Mouse (Mus musculus): Measurements from ENCODE around the gene Gtse1.
A peak's percentile ranks its signal among the peaks of the same experiment; 100 is the strongest.
"Not testable (repeated sequence)": the region's sequence is repeated elsewhere in the genome, so short reads cannot be mapped to it uniquely, and the experiment has no call there.

The Gtse1 gene

DNA sequence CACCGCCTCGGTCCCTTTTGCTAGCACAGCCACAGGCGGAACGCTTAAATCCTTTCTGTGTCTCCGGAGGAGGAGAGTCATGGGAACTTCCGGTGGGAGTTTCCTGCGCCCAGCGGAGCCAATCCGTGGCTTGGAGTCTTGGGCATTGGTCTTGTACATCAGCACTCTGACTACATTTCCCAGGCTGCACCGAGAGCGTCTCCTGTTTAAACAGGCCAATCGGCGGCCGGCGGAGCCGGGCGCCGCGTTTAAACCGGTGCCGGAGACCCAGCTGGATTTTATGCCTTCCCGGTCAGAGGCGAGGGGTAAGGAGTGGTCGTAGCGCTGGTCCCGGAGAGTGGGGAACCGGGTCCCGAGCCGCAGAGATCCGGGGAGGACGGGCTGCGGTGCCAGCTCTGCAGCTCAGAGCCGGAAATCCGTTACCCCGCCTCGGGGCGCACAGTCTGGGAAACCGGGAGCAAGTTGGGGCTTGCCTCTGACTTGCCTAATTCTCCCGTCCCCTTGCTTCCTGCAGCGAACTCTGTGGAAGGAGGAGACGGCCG, at the start of gene Gtse1:
Gtse1 (plus strand) TSS at position 256 of the 542 bp plus-strand sequence.
- DNase-seq (ENCODE audit: low spot score) = peak; percentile 91

DNA sequence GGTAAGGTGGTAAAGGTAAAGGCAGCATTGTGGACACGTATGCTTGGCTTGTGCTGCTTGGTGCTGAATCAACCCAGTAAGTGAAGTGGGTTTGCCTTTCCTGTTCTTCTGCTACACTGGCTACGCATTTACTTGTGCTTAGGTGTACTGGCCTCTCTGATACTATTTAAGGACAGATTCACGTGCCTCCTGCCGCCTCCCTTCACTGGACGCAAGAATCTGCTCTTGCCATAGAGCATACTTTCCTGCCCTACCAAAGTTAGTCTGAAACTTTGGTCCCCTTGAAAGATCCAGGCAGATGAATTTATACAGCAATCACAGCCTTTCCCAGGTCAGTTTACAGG, 49.1 kb upstream of the Gtse1 start:
- no peak for DNase-seq (ENCODE audit: low spot score)

DNA sequence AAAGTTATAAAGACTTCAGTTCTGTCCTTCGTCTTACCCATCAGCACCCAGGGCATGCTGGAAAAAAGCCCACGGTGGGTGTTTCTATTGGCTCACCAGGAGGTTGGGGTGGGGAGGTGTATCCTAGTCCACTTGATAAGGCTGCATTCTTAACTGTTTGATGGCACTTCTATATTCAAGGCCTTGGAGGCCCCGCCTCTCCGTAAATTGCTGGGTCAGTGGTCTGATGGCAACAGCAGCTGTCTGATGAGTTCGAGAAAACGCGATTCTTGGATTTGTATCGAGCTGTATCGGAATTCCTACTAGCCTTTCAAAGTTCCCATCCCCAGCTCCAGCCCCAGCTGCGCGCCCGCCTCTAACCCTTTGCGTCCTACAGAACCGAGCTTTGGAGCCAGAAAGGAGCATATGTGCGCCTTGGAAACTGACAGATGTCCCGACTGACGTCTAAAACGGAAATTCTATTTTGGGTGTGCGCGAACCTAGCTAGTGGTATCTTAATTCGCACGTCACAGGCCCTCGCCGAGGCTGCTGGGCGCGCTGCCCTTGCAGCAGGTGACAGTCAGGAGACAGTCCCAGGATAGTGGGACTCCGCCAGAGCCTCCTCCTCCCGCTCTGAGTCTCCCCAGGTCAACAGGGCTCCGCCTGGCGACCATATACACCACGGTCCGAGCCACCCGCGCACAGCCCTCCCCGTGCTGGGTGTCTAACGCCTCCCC, 48.6 kb upstream of the Gtse1 start:
- peak; percentile 48 for DNase-seq (ENCODE audit: low spot score)

DNA sequence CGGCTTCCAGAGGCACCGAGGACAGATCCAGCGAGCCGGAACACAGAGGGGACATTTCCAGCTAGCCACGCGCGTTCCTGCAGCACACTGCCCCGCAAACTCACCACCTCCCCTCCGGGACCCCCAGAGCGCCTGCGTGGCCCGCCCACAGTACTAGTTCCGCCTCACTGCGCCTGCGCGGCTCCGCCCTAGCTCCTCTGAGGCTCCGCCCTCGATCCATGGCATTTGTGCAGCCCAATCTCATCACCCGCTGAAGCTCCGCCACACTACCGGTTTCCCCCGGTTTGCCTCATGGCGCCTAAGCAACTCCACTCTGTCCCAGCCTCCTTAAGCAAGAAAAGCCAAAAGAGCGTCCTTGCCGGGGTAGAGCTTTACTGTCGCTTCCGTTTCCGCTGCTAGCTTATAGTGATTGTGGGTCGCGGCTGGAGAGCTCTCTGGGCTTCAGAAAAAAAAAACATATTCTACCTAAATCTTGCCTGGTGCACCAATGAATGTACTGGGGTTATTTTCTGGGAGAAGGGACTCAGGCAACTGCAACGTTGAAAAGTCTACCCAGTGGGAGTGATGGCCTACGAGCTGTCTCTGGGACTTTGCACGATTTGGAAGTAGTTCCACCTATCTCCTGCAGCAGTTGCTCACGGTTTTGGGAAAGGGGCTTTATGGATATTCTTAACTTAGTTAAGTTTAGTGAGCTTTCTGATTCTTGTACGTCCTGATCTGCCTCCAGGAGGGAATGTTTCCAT, 47.8 kb upstream of the Gtse1 start, which contains the start of gene Cdpf1:
Cdpf1 (minus strand) TSS at position 163 of the 743 bp plus-strand sequence.
- peak; percentile 95 for DNase-seq (ENCODE audit: low spot score)

DNA sequence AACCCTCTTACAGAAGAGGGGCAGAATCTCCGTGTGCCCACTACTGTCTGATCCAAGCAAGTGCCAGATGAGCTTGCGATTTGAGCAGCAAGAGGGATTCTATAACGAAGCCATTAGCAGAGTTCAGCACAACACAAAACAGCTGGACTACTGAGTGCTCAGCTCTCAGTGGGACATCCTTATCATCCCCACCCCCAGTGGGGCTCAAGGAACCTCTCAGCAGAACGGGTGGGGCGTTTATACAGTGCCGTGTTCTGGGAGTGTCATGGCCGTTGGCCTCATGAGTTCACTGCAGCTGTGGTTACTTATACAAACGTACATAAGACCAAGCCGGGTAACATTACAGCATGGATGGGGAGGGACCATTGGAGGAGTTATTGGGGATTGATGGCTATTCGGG, 46.1 kb upstream of the Gtse1 start:
- no peak for DNase-seq (ENCODE audit: low spot score)

DNA sequence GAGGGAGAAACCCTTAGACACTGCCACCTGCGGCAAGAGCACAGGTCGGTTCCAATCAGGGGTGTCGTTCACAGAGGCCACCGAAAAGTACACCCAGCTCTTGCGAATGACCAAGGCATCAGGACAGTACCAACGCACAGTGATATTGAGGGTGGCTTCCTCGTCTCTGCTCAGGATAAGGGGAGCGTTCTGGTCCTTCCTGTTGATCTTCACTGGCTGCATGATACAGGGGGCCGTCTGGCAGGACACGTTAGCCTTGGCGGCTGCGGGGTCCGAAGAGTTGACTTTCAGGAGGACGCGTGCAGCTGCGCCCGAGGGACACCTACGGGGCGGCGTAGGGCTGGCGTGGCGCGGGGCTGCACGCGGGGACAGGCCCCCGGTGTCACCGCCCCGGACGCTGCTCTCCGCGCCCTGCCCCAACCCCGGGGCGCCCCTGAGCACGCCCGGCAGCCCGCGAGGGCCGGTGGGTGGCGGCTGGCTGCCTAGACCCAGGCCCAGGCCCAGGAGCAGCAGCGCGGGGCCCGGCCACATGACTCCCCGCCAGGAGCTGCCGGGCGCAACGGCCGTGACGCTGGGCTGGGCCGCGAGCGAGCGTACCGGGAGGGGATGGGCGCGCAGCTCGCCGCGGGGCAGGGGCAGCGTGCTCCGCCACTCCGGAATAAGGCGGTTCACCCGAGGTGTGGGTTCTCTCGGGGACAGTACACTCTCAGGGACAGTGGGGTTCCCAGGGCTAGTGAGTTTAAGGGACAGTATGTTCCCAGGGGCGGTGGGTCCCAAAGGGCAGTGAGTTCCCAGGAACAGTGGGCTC, 38.1 kb upstream of the Gtse1 start, which contains the start of gene Pkdrej:
Pkdrej (minus strand) TSS at position 532 of the 808 bp plus-strand sequence.
- DNase-seq (ENCODE audit: low spot score) = no peak

DNA sequence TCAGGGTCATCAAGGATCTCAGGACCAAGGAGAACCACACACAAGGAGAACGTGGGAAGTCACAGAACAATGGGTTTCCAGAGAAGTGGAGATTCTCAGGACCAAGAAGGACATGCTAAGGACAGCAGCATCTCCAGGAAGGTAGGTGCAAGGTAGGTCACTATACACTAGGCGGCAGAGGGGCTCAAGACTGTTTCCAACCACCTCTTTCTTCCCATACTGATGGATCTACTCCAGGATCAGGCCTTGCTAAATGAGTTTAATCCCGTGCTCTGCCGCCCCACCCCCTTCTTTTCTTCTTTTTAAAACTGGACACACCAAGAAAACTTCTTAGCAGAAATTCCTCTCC, 37.6 kb upstream of the Gtse1 start:
- DNase-seq (ENCODE audit: low spot score) = no peak

DNA sequence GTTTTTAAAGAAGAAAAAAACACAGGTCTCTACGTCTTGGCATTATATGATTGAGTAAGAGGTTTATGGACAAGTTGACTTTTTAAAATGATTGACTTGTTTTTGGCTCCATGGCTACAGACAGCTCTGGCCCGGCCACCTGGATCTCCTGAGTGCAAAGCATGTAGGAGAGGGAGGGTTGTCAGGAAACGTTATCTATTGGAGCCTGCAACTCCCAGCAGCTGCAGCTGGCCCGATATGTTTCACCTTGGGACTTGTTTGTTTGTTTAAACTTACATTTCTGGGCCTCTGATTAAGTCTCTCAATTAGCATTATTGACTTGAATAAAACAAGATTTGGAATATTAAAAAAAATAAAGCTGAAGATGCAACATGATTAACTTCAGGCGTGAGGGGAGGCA, 32.9 kb upstream of the Gtse1 start:
- DNase-seq (ENCODE audit: low spot score) = no peak

DNA sequence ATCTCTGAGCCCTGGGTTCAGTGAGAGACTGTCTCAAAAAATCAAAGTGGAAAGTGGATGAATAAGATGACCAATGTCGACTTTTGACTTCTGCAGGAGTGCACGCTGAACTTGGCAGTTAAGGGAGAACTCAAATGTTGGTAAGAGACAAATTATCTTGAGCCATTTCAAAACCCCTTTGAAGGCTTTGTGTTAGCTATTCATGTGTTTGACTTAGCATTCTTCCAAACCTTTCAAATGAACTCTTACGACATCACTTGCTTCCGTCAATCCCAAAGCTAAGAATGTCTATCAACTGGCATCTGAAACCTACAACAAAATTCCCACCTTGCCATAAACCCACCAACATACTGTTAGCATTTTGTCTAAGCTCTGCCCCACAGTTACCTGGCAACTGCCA, 31.5 kb upstream of the Gtse1 start:
- DNase-seq (ENCODE audit: low spot score) = no peak

DNA sequence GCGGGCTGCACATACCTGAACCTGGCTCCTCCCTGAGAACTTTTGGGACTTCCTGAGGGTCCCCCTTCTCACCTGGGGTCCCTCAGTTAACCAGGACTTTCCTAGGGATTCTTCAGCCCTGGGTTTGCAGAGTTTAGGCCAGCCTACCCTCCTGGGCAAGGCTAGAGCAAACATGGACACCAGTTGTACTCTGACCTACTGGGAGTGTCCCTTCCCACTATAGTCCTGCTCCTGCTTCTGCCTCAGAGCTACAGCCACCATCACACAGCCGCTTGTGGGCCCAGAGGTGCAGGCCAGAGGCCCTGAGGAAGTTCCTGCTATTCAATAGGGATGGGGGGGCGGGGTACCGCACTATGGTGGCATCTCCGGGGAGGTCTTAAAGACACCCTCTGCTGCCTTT, 30.1 kb upstream of the Gtse1 start:
- no peak for DNase-seq (ENCODE audit: low spot score)

DNA sequence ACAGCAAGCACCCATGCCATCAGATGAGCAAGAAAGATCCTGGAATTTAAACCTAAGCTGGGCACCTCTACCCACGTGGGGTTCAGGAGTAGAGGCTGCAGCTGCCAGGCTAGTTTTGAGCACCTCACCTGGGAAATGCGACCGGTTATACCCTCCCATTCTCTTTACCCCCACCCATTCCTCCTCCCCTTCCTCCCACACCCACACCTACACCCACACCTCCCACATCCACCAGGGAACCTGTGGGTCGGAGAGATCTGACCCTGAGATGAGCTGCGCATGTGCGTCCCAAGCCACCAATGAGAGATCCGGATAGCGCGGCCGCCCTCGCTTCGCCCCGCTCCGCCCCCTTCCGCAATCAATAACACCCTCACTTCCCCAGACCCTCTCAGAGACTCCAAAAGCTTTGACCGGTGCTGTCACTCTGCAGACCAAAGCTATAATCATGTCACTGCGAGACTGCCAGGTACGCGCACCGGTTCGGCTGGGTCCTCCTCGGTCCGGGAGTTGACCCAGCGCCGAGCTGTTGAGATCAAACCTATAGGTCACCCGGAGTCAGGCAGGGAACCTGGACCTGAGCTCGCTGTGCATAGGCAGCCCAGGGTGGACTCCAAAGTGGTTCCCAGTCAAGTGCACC, 27.5 kb upstream of the Gtse1 start, which contains the start of gene Ttc38:
Ttc38 (plus strand) TSS at position 353 of the 637 bp plus-strand sequence.
- peak; percentile 73 for DNase-seq (ENCODE audit: low spot score)

DNA sequence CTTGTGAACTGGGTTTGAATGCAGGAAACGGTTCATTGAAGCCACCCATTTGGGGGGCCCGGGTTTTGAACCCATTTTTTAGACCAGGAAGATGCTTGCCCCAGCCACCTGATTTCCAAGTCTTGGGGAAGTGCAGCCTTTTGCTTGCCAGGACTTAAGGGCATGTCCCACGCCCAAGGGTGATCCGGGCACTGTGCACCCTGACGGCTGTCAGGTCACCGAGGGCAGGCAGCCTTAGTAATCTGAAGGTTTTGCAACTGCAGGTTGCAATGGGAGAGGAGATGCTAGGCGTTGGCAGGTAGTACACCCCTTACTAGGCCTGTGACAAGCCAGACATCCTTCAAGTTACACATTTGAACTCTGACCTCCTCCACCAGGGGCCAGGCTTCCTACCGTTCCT, 26.9 kb upstream of the Gtse1 start:
- no peak for DNase-seq (ENCODE audit: low spot score)

DNA sequence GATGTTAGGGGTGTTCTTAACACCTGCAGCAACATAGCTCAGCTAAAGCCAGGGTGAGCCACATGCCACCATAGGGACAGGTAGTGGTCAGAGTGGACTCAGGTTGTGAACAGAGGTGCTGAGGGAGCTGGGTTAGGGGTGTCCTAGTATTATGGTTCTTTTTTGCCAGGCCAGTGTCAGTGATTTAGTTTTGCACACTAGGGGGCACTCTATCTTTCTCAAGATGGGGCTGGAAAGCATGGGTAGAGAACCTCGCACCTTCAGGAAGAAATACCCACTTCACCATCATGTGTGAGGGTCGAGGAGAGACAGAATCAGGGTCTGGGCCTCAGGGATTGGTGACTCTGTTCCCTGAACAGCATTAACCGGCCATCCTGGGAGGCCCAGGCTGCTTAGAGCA, 24.2 kb upstream of the Gtse1 start:
- no peak for DNase-seq (ENCODE audit: low spot score)

DNA sequence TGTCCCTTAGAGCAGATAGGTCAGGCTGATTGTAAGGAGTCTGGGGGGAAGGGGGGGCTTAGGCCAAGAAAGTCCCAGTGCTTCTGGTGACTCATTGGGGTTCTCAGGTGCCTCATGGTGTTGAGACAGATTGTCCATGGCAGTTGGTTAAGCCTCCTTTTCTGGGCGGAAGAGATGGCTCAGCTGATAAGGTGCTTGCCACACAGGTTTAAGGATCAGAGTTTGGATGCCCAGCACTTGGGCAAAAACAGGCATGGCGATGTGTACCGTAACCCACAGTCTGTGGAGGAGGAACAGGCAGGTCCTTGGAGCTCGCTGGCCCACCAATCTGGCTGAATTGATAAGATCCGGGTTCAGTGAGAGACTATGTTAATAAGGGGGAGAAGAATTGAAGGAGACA, 22.7 kb upstream of the Gtse1 start:
- no peak for DNase-seq (ENCODE audit: low spot score)

DNA sequence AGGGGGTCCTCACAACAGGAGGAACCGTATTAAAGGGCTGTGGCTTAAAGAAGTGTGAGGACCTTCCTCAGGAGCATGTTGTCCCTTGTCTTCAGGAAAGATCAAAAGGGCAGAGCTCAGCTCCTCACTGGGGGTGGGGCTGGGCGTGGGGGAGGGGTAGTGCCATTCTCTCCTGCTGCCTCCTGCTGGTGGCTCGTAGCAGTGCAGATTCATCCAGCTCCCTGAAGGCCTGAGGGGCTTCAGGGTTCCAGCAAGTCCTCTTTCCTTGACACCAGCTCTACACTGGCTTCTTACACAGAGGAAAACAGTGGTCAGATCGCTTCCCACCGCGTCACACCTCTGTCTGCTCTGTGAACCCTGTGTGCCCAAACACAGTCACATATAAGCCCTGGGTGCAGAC, 18.6 kb upstream of the Gtse1 start:
- no peak for DNase-seq (ENCODE audit: low spot score)

DNA sequence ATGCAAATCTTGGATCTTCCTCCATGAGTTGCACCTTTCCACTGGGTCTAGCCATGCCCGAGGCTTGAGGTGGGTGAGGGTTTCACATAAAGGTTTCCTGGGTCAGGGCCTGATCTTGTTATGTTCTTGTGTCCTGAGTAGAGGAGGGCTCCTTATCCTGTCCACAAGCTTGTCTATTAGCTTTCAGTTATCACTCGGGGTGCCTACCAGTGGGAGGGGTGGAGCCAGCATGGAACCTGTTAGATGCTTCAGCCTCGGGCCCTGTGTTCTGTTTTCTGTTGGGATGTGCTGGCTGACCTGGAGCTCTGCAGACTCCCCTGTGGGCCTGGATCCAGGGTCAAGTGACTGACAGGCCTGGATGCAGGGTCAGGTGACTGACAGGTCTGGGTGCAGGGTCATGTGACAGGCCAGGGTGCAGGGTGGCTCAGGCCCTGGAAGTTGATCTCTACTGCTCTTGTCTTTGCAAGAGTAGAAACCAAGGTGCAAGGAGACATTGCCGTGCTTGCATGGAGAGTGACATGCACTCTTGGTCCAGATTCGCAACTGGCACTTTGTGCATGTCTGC, 17.7 kb upstream of the Gtse1 start:
- DNase-seq (ENCODE audit: low spot score) = no peak

DNA sequence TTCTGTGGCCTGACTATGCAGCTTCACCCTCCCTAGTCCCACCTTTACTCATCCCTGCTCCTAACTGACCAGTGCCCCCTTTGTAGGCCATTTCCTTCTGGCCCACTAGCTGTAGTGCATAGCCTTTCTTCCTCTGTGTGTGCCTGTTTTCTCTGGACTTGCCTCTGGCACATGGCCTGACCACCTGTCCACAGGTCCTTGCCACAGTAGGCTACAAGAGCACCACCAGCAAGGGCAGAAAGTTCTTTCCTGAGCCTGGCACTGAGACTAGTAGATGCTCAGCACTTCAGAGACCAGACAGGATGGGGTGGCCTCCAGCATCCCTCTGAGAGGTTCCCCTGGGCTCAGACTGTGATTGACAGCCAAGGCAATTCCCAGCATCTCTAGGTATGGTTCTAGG, 14.5 kb upstream of the Gtse1 start:
- no peak for DNase-seq (ENCODE audit: low spot score)

DNA sequence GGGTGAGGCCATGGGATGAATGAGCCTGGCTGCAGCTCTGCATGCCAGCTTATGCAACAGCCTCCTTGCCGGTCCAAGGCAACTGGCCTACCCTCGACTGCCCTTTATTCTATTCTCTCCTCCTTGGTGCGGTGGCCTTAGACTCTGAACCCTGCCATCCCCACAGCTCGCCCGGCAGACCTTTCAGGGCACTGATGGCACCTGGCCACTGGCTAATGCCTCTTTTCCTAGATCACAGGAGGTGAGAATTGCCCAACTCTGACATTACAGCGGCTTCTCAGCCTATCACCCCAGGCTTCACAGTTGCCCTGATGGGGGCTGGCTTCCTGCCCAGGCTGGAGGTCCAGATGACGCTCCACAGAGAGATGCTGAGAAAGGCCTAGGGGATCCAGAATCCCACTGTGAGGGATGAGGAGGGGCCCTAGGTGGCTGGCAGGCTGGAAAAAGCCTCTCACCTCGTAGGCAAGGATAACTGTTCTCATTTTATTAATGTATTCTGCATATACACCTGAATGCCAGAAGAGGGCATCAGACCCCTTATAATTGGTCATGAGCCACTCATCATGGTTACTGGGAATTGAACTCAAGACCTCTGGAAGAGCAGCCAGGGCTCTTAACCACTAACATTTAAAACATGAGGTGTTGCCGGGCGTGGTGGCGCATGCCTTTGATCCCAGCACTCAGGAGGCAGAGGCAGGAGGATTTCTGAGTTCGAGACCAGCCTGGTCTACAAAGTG, 7.7 kb upstream of the Gtse1 start:
- no peak for DNase-seq (ENCODE audit: low spot score)

DNA sequence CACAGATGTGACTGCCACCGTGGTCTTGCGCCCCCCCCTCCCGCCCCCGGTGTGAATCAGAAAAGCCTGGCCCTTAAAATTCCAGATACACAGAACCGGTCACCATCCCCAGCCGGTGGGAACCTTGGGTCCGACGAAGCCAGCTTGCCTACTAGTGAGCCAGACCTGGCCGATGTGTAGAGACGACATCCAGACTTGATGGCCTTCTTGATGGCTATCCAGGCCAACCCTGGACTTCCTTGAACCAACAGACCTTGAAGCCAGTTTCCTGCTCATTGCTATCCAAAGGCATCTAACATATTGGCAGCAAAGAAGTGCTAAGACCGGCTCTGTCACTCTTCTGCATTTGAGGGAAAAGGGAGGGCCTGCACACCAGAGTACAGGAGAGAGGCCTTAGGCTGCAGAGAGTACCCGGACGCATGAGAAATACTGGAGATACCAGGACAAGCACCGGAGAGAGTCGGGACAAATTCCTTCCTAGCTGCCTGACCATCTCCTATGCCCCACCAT, 510 bp upstream of the Gtse1 start:
- no peak for DNase-seq (ENCODE audit: low spot score)

DNA sequence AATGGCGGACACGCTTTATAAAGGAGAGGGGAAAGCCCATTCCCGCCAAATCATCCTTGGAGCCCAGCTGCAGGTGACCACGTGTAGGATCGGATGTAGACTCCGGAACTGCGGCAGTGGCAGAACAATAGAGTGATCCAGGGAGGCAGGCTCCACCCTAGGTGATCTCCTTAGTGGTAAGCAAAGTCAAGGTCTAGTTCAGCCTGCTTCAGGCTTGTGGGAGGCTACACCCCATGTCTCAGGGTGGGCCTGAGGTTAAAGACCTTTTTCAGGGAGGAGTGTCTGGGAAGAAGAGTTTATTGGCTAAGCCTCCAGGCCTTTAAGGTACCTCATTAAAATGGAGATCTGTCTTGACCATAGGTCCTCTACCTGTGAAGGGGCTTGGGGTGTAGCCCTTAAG, 6.4 kb downstream of the Gtse1 start:
- not testable (repeated sequence) for DNase-seq (ENCODE audit: low spot score)

DNA sequence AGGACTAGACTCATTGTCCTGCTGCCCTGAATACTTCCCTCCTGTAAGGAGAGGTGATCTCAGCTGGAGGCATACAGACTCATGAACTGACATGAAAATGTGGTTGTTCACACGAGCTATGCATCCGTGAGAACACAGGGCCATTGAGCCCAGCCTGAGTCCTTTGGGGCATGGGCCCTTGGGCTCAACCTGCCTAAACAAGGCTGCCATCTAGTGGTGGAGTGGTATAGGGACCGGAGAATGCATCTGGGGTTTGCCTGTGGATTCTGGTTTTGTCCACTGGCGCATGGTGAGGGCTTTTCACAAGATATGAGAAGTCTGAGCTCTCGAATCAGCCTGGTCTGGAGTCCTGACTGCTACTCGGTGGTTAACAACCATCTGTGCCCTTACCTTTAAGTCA, 8.2 kb downstream of the Gtse1 start:
- DNase-seq (ENCODE audit: low spot score) = peak; percentile 43

All from ovary, adult 18-20 months (tissue).